Mouse (Mus musculus) layer of hippocampus, adult 9-11 months (tissue): ENCODE results near the gene Pcna.
A peak's percentile ranks its signal among the peaks of the same experiment; 100 is the strongest.

ENCODE experiments used
- DNase-seq: peaks from one replicate; pipeline ENCODE4 v3.0.0; 2022

The Pcna gene

GRCm38 (mm10) chr2:132232413-132232945 lies 20.6 kb downstream of the Pcna start:
- DNase-seq: no peak

- peak; percentile 74 for DNase-seq
Observed at GRCm38 (mm10) chr2:132224359-132224758, 28.8 kb downstream of the Pcna start.

GRCm38 (mm10) chr2:132221611-132222073 lies 31.5 kb downstream of the Pcna start:
- peak; percentile 33 for DNase-seq

GRCm38 (mm10) chr2:132211995-132212656 lies 41.0 kb downstream of the Pcna start:
- DNase-seq: peak; percentile 44

GRCm38 (mm10) chr2:132210806-132211312 lies 42.3 kb downstream of the Pcna start:
- DNase-seq: no peak

- DNase-seq: no peak
Observed at GRCm38 (mm10) chr2:132208246-132208881, 44.8 kb downstream of the Pcna start.

GRCm38 (mm10) chr2:132206316-132206881 lies 46.7 kb downstream of the Pcna start:
- DNase-seq: no peak

GRCm38 (mm10) chr2:132205549-132205948 lies 47.6 kb downstream of the Pcna start:
- DNase-seq: no peak

- DNase-seq: peak; percentile 27
Observed at GRCm38 (mm10) chr2:132203773-132204172, 49.3 kb downstream of the Pcna start.

- DNase-seq: no peak
Observed at GRCm38 (mm10) chr2:132203186-132203585, 49.9 kb downstream of the Pcna start.
